ENCODE assay signal across 20 mouse cellular contexts in genomic region chr6:73576708-73577107, GRCm38 (mm10).
A peak's percentile ranks its signal among the peaks of the same experiment; 100 is the strongest.
DNase-seq lines count a peak whose midpoint lies in the region; TF ChIP-seq lines count a peak whose summit lies in the region.
"Had no signal": no experiment of that assay in that cellular context is flagged by ENCODE, and none has a peak within 500 bp of the region (broad histone marks: within the 10 kb centered on the region; RNA-seq: fewer than 3 reads in every experiment).

No protein-coding gene starts in this region.

- H3K4me1 ChIP-seq in heart, adult 2 months (ENCODE audit: control insufficient read depth, insufficient read depth, low read length) = no peaks in the 10 kb centered on the region
- H3K4me1 ChIP-seq: embryonic facial prominence, embryonic 10.5 days; embryonic facial prominence, embryonic 12.5 days; forebrain, embryonic 10.5 days; forebrain, embryonic 12.5 days had no signal

- H3K36me3 ChIP-seq in heart, adult 2 months (ENCODE audit: control insufficient read depth, insufficient read depth, low read length) = no peaks in the 10 kb centered on the region
- H3K36me3 ChIP-seq: embryonic facial prominence, embryonic 10.5 days; embryonic facial prominence, embryonic 12.5 days; forebrain, embryonic 10.5 days; forebrain, embryonic 12.5 days had no signal

- H3K4me3 ChIP-seq in layer of hippocampus, adult 2 months = no peak overlapping the region
- H3K4me3 ChIP-seq in heart, adult 2 months = no peak overlapping the region
- H3K4me3 ChIP-seq: embryonic facial prominence, embryonic 10.5 days; embryonic facial prominence, embryonic 12.5 days; forebrain, embryonic 10.5 days; forebrain, embryonic 12.5 days had no signal

- no peak for TF ChIP-seq CTCF in layer of hippocampus, adult 2 months (conservative IDR thresholded peaks at IDR 0.05)
- no peak for TF ChIP-seq CTCF in heart, adult 2 months (IDR thresholded peaks at IDR 0.05)

- no peaks in the 10 kb centered on the region for H3K27me3 ChIP-seq in heart, adult 2 months (ENCODE audit: control insufficient read depth, insufficient read depth, low read length)
- H3K27me3 ChIP-seq: embryonic facial prominence, embryonic 12.5 days; forebrain, embryonic 12.5 days had no signal

- no peak for TF ChIP-seq POLR2A in heart, adult 2 months (IDR thresholded peaks at IDR 0.05; ENCODE audit: insufficient read depth, low read depth, low read length)

- peak overlapping the region; percentile 19 for H3K27ac ChIP-seq in layer of hippocampus, adult 2 months
- H3K27ac ChIP-seq in heart, adult 2 months = no peak overlapping the region
- H3K27ac ChIP-seq: embryonic facial prominence, embryonic 10.5 days; embryonic facial prominence, embryonic 12.5 days; forebrain, embryonic 10.5 days; forebrain, embryonic 12.5 days had no signal

- no peak overlapping the region for H3K9ac ChIP-seq in heart, adult 2 months (ENCODE audit: low read depth, low read length)
- H3K9ac ChIP-seq: embryonic facial prominence, embryonic 12.5 days; forebrain, embryonic 12.5 days had no signal

- 70% methylated on average over 2 of the region's 2 CpGs for WGBS in heart, adult 2 months

- no peak for TF ChIP-seq EP300 in heart, adult 2 months (IDR thresholded peaks at IDR 0.05; ENCODE audit: insufficient read depth, low read depth, low read length)

- intact Hi-C loops in heart, adult 2 months (cut with DNase I) = no loop called here

- no peaks in the 10 kb centered on the region for H3K79me2 ChIP-seq in heart, adult 2 months (replicated peaks; ENCODE audit: control insufficient read depth, insufficient read depth, low read length)

- DNase-seq in layer of hippocampus, adult 11-12 months (ENCODE audit: low spot score) = peak; percentile 11
- no peak for DNase-seq in layer of hippocampus, postnatal 10 days (ENCODE audit: low spot score in 2 of 2)
- DNase-seq in layer of hippocampus, adult 2 months (ENCODE audit: low spot score in 2 of 2) = peak; percentile 14 to 19
- no peak for DNase-seq in layer of hippocampus, postnatal 36 days
- DNase-seq in brain, adult 2 months (ENCODE audit: low read depth, low spot score) = peak; percentile 47
- peak; percentile 39 for DNase-seq in layer of hippocampus, adult 9-11 months
- DNase-seq in right cerebral cortex, postnatal 36 days (ENCODE audit: low spot score in 2 of 2) = no peak
- DNase-seq in heart, adult 2 months = no peak
- DNase-seq: adrenal gland, adult 2 months; adrenal gland, postnatal 10 days; adrenal gland, postnatal 25 days; cerebellum, adult 11-12 months; cerebellum, adult 2 months; cerebellum, adult 9-10 months; cerebellum, postnatal 10 days; cerebellum, postnatal 25 days had no signal

Comparison
In these comparisons a context has a peak if more than half of its experiments do, and no peak if none do; other contexts are left out.
1. DNase-seq: peak in layer of hippocampus, adult 11-12 months (single experiment), layer of hippocampus, adult 2 months (2 of 2), brain, adult 2 months (single experiment) and layer of hippocampus, adult 9-11 months (single experiment); none in layer of hippocampus, postnatal 10 days (0 of 2), layer of hippocampus, postnatal 36 days (0 of 2), right cerebral cortex, postnatal 36 days (0 of 2) and heart, adult 2 months (0 of 2).